Mouse (Mus musculus) limb, embryonic 11.5 days (tissue): ENCODE measurements around the gene Ripply3. TPM values are rescaled to one million over a fixed set of nuclear protein-coding genes. Genes with fewer than 3 reads are reported as not detected.
A peak's percentile ranks its signal among the peaks of the same experiment; 100 is the strongest.

ENCODE experiments used
- ATAC-seq: fragments of 200-750 bp; cut with Nextera tagmentation; 2 replicates; pipeline ENCODE4 v1.8.0; 2017; ENCODE audit warnings: low read depth; ENCODE audit not compliant: insufficient number of reproducible peaks, low FRiP score, low TSS enrichment
- DNase-seq: peaks from one replicate; pipeline ENCODE4 v3.0.0-alpha.2; 2015; ENCODE audit warnings: low spot score
- H3K27ac ChIP-seq: fragments of 300-500 bp; sonication (generic); replicated peaks from 2 replicates; pipeline ENCODE4 v1.5.1; 2014; ENCODE audit warnings: low read depth, mild to moderate bottlenecking, low read length
- H3K27me3 ChIP-seq: fragments of 300-500 bp; sonication (generic); 2 replicates; pipeline ENCODE4 v1.6.1; 2014; ENCODE audit warnings: mild to moderate bottlenecking, low read length, mixed read lengths; ENCODE audit not compliant: control insufficient read depth, insufficient read depth
- H3K36me3 ChIP-seq: fragments of 300-500 bp; sonication (generic); 2 replicates; pipeline ENCODE4 v1.6.1; 2014; ENCODE audit warnings: mild to moderate bottlenecking, low read length, moderate library complexity, mixed read lengths; ENCODE audit not compliant: control insufficient read depth, insufficient read depth
- H3K4me1 ChIP-seq: fragments of 300-500 bp; sonication (generic); 2 replicates; pipeline ENCODE4 v1.6.1; 2014; ENCODE audit warnings: low read length, mixed read lengths; ENCODE audit not compliant: control insufficient read depth, insufficient read depth
- H3K4me2 ChIP-seq: fragments of 300-500 bp; sonication (generic); 2 replicates; pipeline ENCODE4 v1.6.1; 2014; ENCODE audit warnings: low read depth, mild to moderate bottlenecking, moderate library complexity; ENCODE audit not compliant: severe bottlenecking
- H3K4me3 ChIP-seq: fragments of 300-500 bp; sonication (generic); 2 replicates; pipeline ENCODE4 v1.5.1; 2014; ENCODE audit warnings: low read depth, low read length
- H3K9ac ChIP-seq: fragments of 300-500 bp; sonication (generic); 2 replicates; pipeline ENCODE4 v1.6.1; 2014; ENCODE audit warnings: mild to moderate bottlenecking, low read length
- H3K9me3 ChIP-seq: fragments of 300-500 bp; sonication (generic); 2 replicates; pipeline ENCODE4 v1.6.1; 2016; ENCODE audit warnings: low read length; ENCODE audit not compliant: control insufficient read depth
- WGBS: fragments of 180-500 bp; shearing (Covaris S2); extraction: QIAGEN DNeasy Blood & Tissue Kit; methylation state at CpG from one replicate; pipeline ENCODE4 v1.1.7; 2014; 5-methylcytosine and 5-hydroxymethylcytosine counted together
- polyA plus RNA-seq: library from polyadenylated mRNA; unstranded; fragments of >200 nt; fragmentation: Nextera tagmentation; extraction: Ambion mirVana; gene quantifications from 2 replicates; pipeline ENCODE4 v1.2.1, GENCODE M21; 2014

The Ripply3 gene
- polyA plus RNA-seq, 1 experiment from 2014 or later: 3.9 TPM

- no peak overlapping the region for H3K4me3 ChIP-seq
- H3K36me3 ChIP-seq: no peaks in the 10 kb centered on the region
Measured at GRCm38 (mm10) chr16:94311416-94311815, 16.8 kb upstream of the Ripply3 start.

DNA sequence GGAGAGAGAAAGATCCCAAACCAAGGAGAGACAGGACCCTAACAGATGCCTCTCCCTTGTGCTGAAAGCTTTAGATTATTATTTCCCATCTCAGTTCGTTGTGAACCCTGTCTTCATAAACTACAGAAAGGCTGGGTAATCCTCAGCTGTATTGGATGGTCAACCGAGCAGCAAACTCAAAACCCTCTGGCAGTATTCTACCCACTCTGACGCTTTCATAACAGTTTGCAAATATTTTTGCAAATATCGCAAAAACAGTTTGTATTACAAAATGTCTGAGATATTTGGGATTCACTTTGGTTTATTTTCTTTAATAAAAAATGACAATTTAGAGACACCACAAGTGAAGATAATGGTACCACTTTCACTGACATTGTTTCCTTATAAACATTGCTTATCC, 16.3 kb upstream of the Ripply3 start:
- no peak for DNase-seq
- Histone ChIP-seq H3K27me3 (no peaks in the 10 kb centered on the region), H3K4me3 (no peak overlapping the region), H3K36me3 (no peaks in the 10 kb centered on the region), H3K9me3 (no peaks in the 10 kb centered on the region), H3K27ac (no peak overlapping the region), H3K9ac (no peak overlapping the region), H3K4me2 (no peak overlapping the region), H3K4me1 (peaks cover 11% of the 10 kb centered on the region; the same call in 1 of the 2 replicates)
- no peak for ATAC-seq
- 81% methylated on average over 4 of the region's 4 CpGs for WGBS

More at GRCm38 (mm10) chr16:94311416-94311815, 16.8 kb upstream of the Ripply3 start:
- Histone ChIP-seq H3K9me3 (no peaks in the 10 kb centered on the region), H3K4me2 (no peak overlapping the region), H3K27me3 (no peaks in the 10 kb centered on the region), H3K9ac (no peak overlapping the region), H3K4me1 (peaks cover 11% of the 10 kb centered on the region; the same call in 1 of the 2 replicates), H3K27ac (no peak overlapping the region)
- ATAC-seq: no peak
- no peak for DNase-seq
- WGBS: 82% methylated on average over 1 of the region's 1 CpGs

- peaks cover 8% of the 10 kb centered on the region; the same call in 1 of the 2 replicates for H3K4me1 ChIP-seq
- H3K27me3 ChIP-seq: no peaks in the 10 kb centered on the region
- peak overlapping the region; percentile 80 for H3K4me2 ChIP-seq
- no peaks in the 10 kb centered on the region for H3K9me3 ChIP-seq
- peak overlapping the region; percentile 56 for H3K4me3 ChIP-seq
- WGBS: 0% methylated on average over 20 of the region's 20 CpGs
- H3K36me3 ChIP-seq: no peaks in the 10 kb centered on the region
- ATAC-seq: peak; percentile 73
- peak; percentile 87 for DNase-seq
- H3K9ac ChIP-seq: peak overlapping the region; percentile 94
- peak overlapping the region; percentile 96 for H3K27ac ChIP-seq
Measured at GRCm38 (mm10) chr16:94312663-94313228, 15.5 kb upstream of the Ripply3 start.

- DNase-seq (peak; percentile 98), ATAC-seq (peak; percentile 88)
- no peaks in the 10 kb centered on the region for H3K27me3 ChIP-seq
- H3K4me3 ChIP-seq: peak within 1 kb of the TSS; percentile 56
- H3K9me3 ChIP-seq: no peaks in the 10 kb centered on the region
- H3K36me3 ChIP-seq: no peaks in the 10 kb centered on the region
- peak within 1 kb of the TSS; percentile 94 for H3K9ac ChIP-seq
- WGBS: under 1% methylated on average over 63 of the region's 64 CpGs
- peak within 1 kb of the TSS; percentile 96 for H3K27ac ChIP-seq
- peak within 1 kb of the TSS; percentile 80 for H3K4me2 ChIP-seq
- 0 out of 2 replicates have a peak, but pooled peaks cover 3% of the 10 kb centered on the region for H3K4me1 ChIP-seq
Measured at GRCm38 (mm10) chr16:94313229-94314030, 14.8 kb upstream of the Ripply3 start, which contains the start of gene Hlcs. Gene Hlcs, minus strand, starts transcription at chr16:94313571.

GRCm38 (mm10) chr16:94314626-94315025, 13.6 kb upstream of the Ripply3 start:
- no peak overlapping the region for H3K9ac ChIP-seq
- no peak overlapping the region for H3K4me3 ChIP-seq
- 0 out of 2 replicates have a peak, but pooled peaks cover 3% of the 10 kb centered on the region for H3K4me1 ChIP-seq
- no peaks in the 10 kb centered on the region for H3K36me3 ChIP-seq
- WGBS: 89% methylated on average over 5 of the region's 5 CpGs
- H3K27ac ChIP-seq: no peak overlapping the region
- H3K27me3 ChIP-seq: no peaks in the 10 kb centered on the region
- DNase-seq (no peak), ATAC-seq (no peak)
- H3K9me3 ChIP-seq: no peaks in the 10 kb centered on the region
- H3K4me2 ChIP-seq: no peak overlapping the region

- Histone ChIP-seq H3K9me3 (no peaks in the 10 kb centered on the region), H3K36me3 (no peaks in the 10 kb centered on the region), H3K9ac (no peak overlapping the region), H3K4me3 (no peak overlapping the region), H3K4me2 (no peak overlapping the region), H3K27me3 (no peaks in the 10 kb centered on the region), H3K27ac (no peak overlapping the region), H3K4me1 (0 out of 2 replicates have a peak, but pooled peaks cover 3% of the 10 kb centered on the region)
- ATAC-seq: no peak
- no peak for DNase-seq
- WGBS: 41% methylated on average over 1 of the region's 1 CpGs
Measured at GRCm38 (mm10) chr16:94315215-94315614, 13.0 kb upstream of the Ripply3 start.

- no peaks in the 10 kb centered on the region for H3K9me3 ChIP-seq
- H3K36me3 ChIP-seq: no peaks in the 10 kb centered on the region
- no peak for DNase-seq
- WGBS: 78% methylated on average over 5 of the region's 5 CpGs
- H3K9ac ChIP-seq: no peak overlapping the region
- no peaks in the 10 kb centered on the region for H3K27me3 ChIP-seq
- ATAC-seq: no peak
- H3K27ac ChIP-seq: no peak overlapping the region
- 0 out of 2 replicates have a peak, but pooled peaks cover 3% of the 10 kb centered on the region for H3K4me1 ChIP-seq
- H3K4me2 ChIP-seq: no peak overlapping the region
- H3K4me3 ChIP-seq: no peak overlapping the region
Measured at GRCm38 (mm10) chr16:94317752-94318151, 10.5 kb upstream of the Ripply3 start.

GRCm38 (mm10) chr16:94320223-94320622, 8.0 kb upstream of the Ripply3 start:
- no peak overlapping the region for H3K27ac ChIP-seq
- no peak overlapping the region for H3K9ac ChIP-seq
- 84% methylated on average over 5 of the region's 5 CpGs for WGBS
- no peak overlapping the region for H3K4me2 ChIP-seq
- H3K9me3 ChIP-seq: no peaks in the 10 kb centered on the region
- H3K4me1 ChIP-seq: no peaks in the 10 kb centered on the region
- H3K27me3 ChIP-seq: no peaks in the 10 kb centered on the region
- no peak for ATAC-seq
- H3K36me3 ChIP-seq: no peaks in the 10 kb centered on the region
- no peak overlapping the region for H3K4me3 ChIP-seq
- DNase-seq: no peak
